Mouse (Mus musculus) CD4-positive, CD25-positive, alpha-beta regulatory T cell, adult 4 months (primary cell): ENCODE data around the gene Defb29. TPM values are rescaled to one million over a fixed set of nuclear protein-coding genes. Genes with fewer than 3 reads are reported as not detected.

Experiments
- ATAC-seq: one replicate; pipeline ENCODE4 v1.8.0; 2017
- polyA plus RNA-seq, 2 experiments: library from polyadenylated mRNA; unstranded; fragments of 100-300 nt; shearing (Covaris generic); gene quantifications; one replicate each; pipeline ENCODE4 v1.2.1; 2017

Defb29 gene
- not detected for polyA plus RNA-seq

GRCm38 (mm10) chr2:152539944-152540710 is at the start of gene Defb29:
Defb29 (minus strand) TSS chr2:152540098.
- ATAC-seq: no peak

GRCm38 (mm10) chr2:152589021-152589420 is 49.1 kb upstream of the Defb29 start:
- no peak for ATAC-seq

- no peak for ATAC-seq
Observed at GRCm38 (mm10) chr2:152588450-152588849, 48.6 kb upstream of the Defb29 start.

GRCm38 (mm10) chr2:152586926-152587560 is 47.1 kb upstream of the Defb29 start:
- ATAC-seq: no peak

GRCm38 (mm10) chr2:152580612-152581011 is 40.7 kb upstream of the Defb29 start:
- no peak for ATAC-seq

GRCm38 (mm10) chr2:152580107-152580506 is 40.2 kb upstream of the Defb29 start, which contains the start of gene Defb19:
Defb19 (minus strand) TSS chr2:152580312.
- ATAC-seq: no peak

GRCm38 (mm10) chr2:152573484-152573883 is 33.6 kb upstream of the Defb29 start:
- ATAC-seq: no peak

GRCm38 (mm10) chr2:152572114-152572794 is 32.4 kb upstream of the Defb29 start, which contains the start of gene Defb21:
Defb21 (plus strand) TSS chr2:152572744.
- no peak for ATAC-seq

- ATAC-seq: no peak
Observed at GRCm38 (mm10) chr2:152570313-152570712, 30.4 kb upstream of the Defb29 start.

- ATAC-seq: no peak
Observed at GRCm38 (mm10) chr2:152569881-152570280, 30.0 kb upstream of the Defb29 start.

- no peak for ATAC-seq
Observed at GRCm38 (mm10) chr2:152569038-152569437, 29.1 kb upstream of the Defb29 start, which contains the start of gene Gm17416. Gm17416 (plus strand) TSS chr2:152569338.

GRCm38 (mm10) chr2:152556655-152557054 is 16.8 kb upstream of the Defb29 start:
- no peak for ATAC-seq

- ATAC-seq: no peak
Observed at GRCm38 (mm10) chr2:152553774-152554423, 14.0 kb upstream of the Defb29 start.

- ATAC-seq: no peak
Observed at GRCm38 (mm10) chr2:152548124-152548523, 8.2 kb upstream of the Defb29 start.

- ATAC-seq: no peak
Observed at GRCm38 (mm10) chr2:152544691-152545090, 4.8 kb upstream of the Defb29 start.

GRCm38 (mm10) chr2:152543478-152543877 is 3.6 kb upstream of the Defb29 start:
- no peak for ATAC-seq

- no peak for ATAC-seq
Observed at GRCm38 (mm10) chr2:152542897-152543296, 3.0 kb upstream of the Defb29 start.

GRCm38 (mm10) chr2:152541979-152542378 is 2.1 kb upstream of the Defb29 start:
- ATAC-seq: no peak

- no peak for ATAC-seq
Observed at GRCm38 (mm10) chr2:152517981-152518380, 21.9 kb downstream of the Defb29 start, which contains the start of gene Defb28. Defb28 (plus strand) TSS chr2:152518255.

GRCm38 (mm10) chr2:152516084-152516483 is 23.8 kb downstream of the Defb29 start:
- no peak for ATAC-seq

- ATAC-seq: no peak
Observed at GRCm38 (mm10) chr2:152511592-152511991, 28.3 kb downstream of the Defb29 start, which contains the start of gene Defb26. Defb26 (minus strand) TSS chr2:152511692.

- no peak for ATAC-seq
Observed at GRCm38 (mm10) chr2:152503950-152504349, 35.9 kb downstream of the Defb29 start.

- ATAC-seq: no peak
Observed at GRCm38 (mm10) chr2:152500863-152501229, 39.1 kb downstream of the Defb29 start.
